Mouse (Mus musculus) MEL (cell line): ENCODE data around the gene Hoxa1.

ENCODE experiments used
- POLR2A ChIP-seq, 2 experiments: IDR thresholded peaks; 2 replicates each; pipeline ENCODE4 v1.6.1; 2011 to 2012; ENCODE audit warnings: low read length in 2 of 2, mild to moderate bottlenecking in 2 of 2, control low read depth in 1 of 2, improper control_type of control experiment in 1 of 2, low read depth in 1 of 2, moderate library complexity in 1 of 2; ENCODE audit not compliant: control insufficient read depth in 1 of 2, insufficient read depth in 1 of 2, poor library complexity in 1 of 2
- SIN3A ChIP-seq: IDR thresholded peaks from 2 replicates; pipeline ENCODE4 v1.6.1; 2012; ENCODE audit warnings: low read length, improper control_type of control experiment, inconsistent platforms
- USF1 ChIP-seq: IDR thresholded peaks from 2 replicates; pipeline ENCODE4 v1.6.1; 2014; ENCODE audit warnings: low read depth, mild to moderate bottlenecking, inconsistent platforms, low read length, improper control_type of control experiment, moderate library complexity

DNA sequence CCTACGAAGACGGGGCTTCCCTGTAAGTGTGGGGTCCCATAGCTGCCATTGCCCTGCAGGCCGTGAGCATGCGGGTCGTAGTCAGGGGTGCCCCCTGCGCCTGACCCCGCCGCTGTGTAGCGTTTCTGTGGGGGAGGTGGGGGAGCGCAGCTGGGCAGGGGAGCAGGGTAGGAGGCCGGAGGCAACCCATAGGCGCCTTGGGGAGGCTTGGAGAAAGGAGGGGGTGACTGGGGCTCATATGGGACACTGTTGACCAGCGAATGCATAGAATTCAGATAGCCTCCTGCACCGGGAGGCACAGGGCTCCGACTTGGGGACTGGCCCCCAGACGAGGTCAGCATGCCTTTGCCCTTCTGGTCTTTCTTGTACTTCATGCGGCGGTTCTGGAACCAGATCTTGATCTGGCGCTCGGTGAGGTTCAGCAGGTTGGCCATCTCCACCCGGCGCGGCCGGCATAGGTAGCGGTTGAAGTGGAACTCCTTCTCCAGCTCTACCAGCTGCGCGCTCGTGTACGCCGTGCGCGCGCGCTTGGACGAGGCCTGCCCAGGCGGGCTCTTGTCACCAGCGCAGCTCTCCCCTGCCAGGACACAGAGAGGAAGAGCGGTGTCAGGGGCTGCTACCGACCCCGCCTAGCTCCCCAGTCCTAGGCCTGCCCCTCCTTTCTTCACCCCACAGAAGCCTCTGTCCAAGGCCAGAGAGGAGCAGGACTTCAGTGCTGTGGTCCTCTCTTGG, 12.2 kb upstream of the Hoxa1 start:
- TF ChIP-seq USF1 (no peak), POLR2A (IDR thresholded peaks at IDR 0.05; ENCODE audit: control insufficient read depth in 1 of 2, insufficient read depth in 1 of 2, low read depth in 1 of 2, low read length in 2 of 2, poor library complexity in 1 of 2) (no peak), SIN3A (no peak)
